Mouse (Mus musculus) liver, embryonic 14.5 days (tissue): ENCODE data around the gene Fahd2a. TPM values are rescaled to one million over a fixed set of nuclear protein-coding genes. Genes with fewer than 3 reads are reported as not detected.

Experiments
- ATAC-seq: fragments of 200-750 bp; cut with Nextera tagmentation; 2 replicates; pipeline ENCODE4 v1.8.0; 2017; ENCODE audit warnings: moderate number of reproducible peaks, mild to moderate bottlenecking, moderate library complexity; ENCODE audit not compliant: insufficient read depth
- DNase-seq, 3 experiments: peaks; one replicate each; pipeline ENCODE4 v3.0.0-alpha.2; 2012 to 2013; ENCODE audit warnings: low read depth in 3 of 3, low spot score in 3 of 3
- H3K27ac ChIP-seq: fragments of 300-500 bp; sonication (generic); 2 replicates; pipeline ENCODE4 v1.5.1; 2014; ENCODE audit warnings: moderate library complexity, mild to moderate bottlenecking, control low read depth, inconsistent platforms
- H3K27me3 ChIP-seq: fragments of 300-500 bp; sonication (generic); 2 replicates; pipeline ENCODE4 v1.6.1; 2014; ENCODE audit warnings: mild to moderate bottlenecking, low read length, moderate library complexity; ENCODE audit not compliant: control insufficient read depth, insufficient read depth
- H3K36me3 ChIP-seq: fragments of 300-500 bp; sonication (generic); replicated peaks from 2 replicates; pipeline ENCODE4 v1.6.1; 2014; ENCODE audit warnings: low read depth; ENCODE audit not compliant: control insufficient read depth, insufficient read depth
- H3K4me1 ChIP-seq, 2 experiments: fragments of 200-500 bp in 1 of 2; fragments of 300-500 bp in 1 of 2; sonication (generic) in 1 of 2; replicated peaks; 2 replicates each; pipeline ENCODE4 v1.6.1; 2012 to 2014; ENCODE audit warnings: antibody characterized with exemption in 1 of 2, inconsistent platforms in 1 of 2, low read length in 1 of 2; ENCODE audit not compliant: control insufficient read depth in 2 of 2, insufficient read depth in 2 of 2
- H3K4me2 ChIP-seq: fragments of 300-500 bp; sonication (generic); 2 replicates; pipeline ENCODE4 v1.6.1; 2014; ENCODE audit warnings: low read depth, mild to moderate bottlenecking, control low read depth, moderate library complexity
- H3K4me3 ChIP-seq, 2 experiments: fragments of 200-500 bp in 1 of 2; fragments of 300-500 bp in 1 of 2; sonication (generic) in 1 of 2; 2 replicates each; pipeline ENCODE4 v1.5.1; 2012 to 2014; ENCODE audit warnings: low read depth in 2 of 2, low read length in 2 of 2, mild to moderate bottlenecking in 2 of 2, control low read depth in 1 of 2, inconsistent platforms in 1 of 2, moderate library complexity in 1 of 2; ENCODE audit not compliant: insufficient read depth in 1 of 2
- H3K9ac ChIP-seq: fragments of 300-500 bp; sonication (generic); replicated peaks from 2 replicates; pipeline ENCODE4 v1.6.1; 2014; ENCODE audit warnings: mild to moderate bottlenecking, control low read depth, moderate library complexity
- H3K9me3 ChIP-seq: fragments of 300-500 bp; sonication (generic); 2 replicates; pipeline ENCODE4 v1.6.1; 2016; ENCODE audit warnings: low read length, mixed read lengths; ENCODE audit not compliant: control insufficient read depth
- CTCF ChIP-seq: IDR thresholded peaks from 2 replicates; pipeline ENCODE4 v1.5.1; 2016; ENCODE audit warnings: antibody characterized with exemption, low read depth, control low read depth
- EP300 ChIP-seq: IDR thresholded peaks from 2 replicates; pipeline ENCODE4 v1.6.1; 2016; ENCODE audit warnings: antibody characterized with exemption, low read depth
- WGBS: fragments of 180-500 bp; shearing (Covaris S2); extraction: QIAGEN DNeasy Blood & Tissue Kit; methylation state at CpG from one replicate; pipeline ENCODE4 v1.1.7; 2014; ENCODE audit not compliant: insufficient replicate concordance; 5-methylcytosine and 5-hydroxymethylcytosine counted together
- polyA plus RNA-seq, 2 experiments: library from polyadenylated mRNA; depleted of rRNA in 1 of 2; stranded (reverse) in 1 of 2; unstranded in 1 of 2; fragments of >200 nt; fragmentation: Nextera tagmentation in 1 of 2; extraction: Ambion mirVana in 1 of 2; gene quantifications; 2 replicates each; pipeline versions ENCODE4 v1.2.1 to v1.2.3; 2012 to 2014

Fahd2a gene
- polyA plus RNA-seq, 2 experiments = 7.9 to 20.0 TPM

DNA sequence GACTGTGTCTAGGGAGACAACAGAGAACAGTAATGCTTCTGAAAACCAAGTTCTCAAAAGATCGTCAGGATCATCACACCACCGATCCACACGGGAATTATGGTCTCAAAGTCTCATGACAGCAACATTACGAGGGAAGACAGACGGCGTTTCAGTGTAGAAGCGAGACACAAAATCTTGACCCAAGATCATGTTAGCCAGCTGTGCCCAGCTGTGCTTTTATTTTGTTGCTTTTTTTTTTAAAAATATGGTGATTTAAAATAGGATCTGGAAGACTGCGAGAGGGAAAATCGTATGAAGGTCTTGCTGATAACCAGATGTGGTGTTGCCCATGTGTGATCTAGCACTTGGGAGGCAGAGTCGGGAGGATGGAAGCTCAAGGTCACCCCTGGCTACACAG, 26.3 kb upstream of the Fahd2a start:
- DNase-seq = no peak
- no peak overlapping the region for H3K4me2 ChIP-seq
- no peaks in the 10 kb centered on the region for H3K9me3 ChIP-seq
- H3K27me3 ChIP-seq = no peaks in the 10 kb centered on the region; the same call in 1 of the 2 replicates
- 78% methylated on average over 10 of the region's 10 CpGs for WGBS
- no peaks in the 10 kb centered on the region for H3K36me3 ChIP-seq
- no peaks in the 10 kb centered on the region for H3K4me1 ChIP-seq
- H3K27ac ChIP-seq = no peak overlapping the region
- TF ChIP-seq EP300 (no peak), CTCF (no peak)
- H3K4me3 ChIP-seq = no peak overlapping the region
- H3K9ac ChIP-seq = no peak overlapping the region
- ATAC-seq = no peak

DNA sequence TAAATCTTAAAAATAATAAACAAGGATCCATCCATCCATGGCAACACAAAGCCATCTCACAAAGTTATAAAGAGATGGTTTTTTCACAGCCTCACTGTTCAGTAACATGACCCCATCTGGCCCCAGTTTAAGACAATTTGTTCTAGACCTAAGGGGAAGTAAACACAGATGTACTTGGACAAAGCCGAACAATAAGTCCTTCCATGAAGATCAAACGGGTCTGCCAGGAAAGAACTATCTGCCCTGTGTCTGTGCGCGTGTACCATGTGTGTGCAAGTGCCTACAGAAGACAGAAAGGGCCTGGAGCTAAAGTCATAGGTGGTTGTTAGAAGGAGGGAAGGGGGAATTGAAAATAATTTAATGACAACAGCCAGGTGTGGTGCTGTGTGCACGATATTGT, 25.8 kb upstream of the Fahd2a start:
- no peak for ATAC-seq
- H3K4me1 ChIP-seq = no peaks in the 10 kb centered on the region

GRCm38 (mm10) chr2:127462314-127462713, 17.9 kb upstream of the Fahd2a start:
- Histone ChIP-seq H3K4me3 (no peak overlapping the region), H3K4me1 (no peaks in the 10 kb centered on the region), H3K9me3 (no peaks in the 10 kb centered on the region), H3K9ac (no peak overlapping the region), H3K36me3 (no peaks in the 10 kb centered on the region), H3K4me2 (no peak overlapping the region), H3K27ac (no peak overlapping the region), H3K27me3 (no peaks in the 10 kb centered on the region)
- TF ChIP-seq CTCF (peak; percentile 94), EP300 (no peak)
- ATAC-seq = peak; percentile 37; the same call in 1 of the 2 replicates
- peak in 2 of 3 experiments; percentile 23 to 25 for DNase-seq
- 9% methylated on average over 8 of the region's 8 CpGs for WGBS

More for the DNA sequence above, 25.8 kb upstream of the Fahd2a start:
- no peaks in the 10 kb centered on the region for H3K9me3 ChIP-seq
- 71% methylated on average over 5 of the region's 5 CpGs for WGBS
- H3K4me3 ChIP-seq = no peak overlapping the region
- no peak overlapping the region for H3K9ac ChIP-seq
- no peak overlapping the region for H3K4me2 ChIP-seq
- H3K27me3 ChIP-seq = no peaks in the 10 kb centered on the region; the same call in 1 of the 2 replicates
- no peak for TF ChIP-seq EP300
- no peaks in the 10 kb centered on the region for H3K36me3 ChIP-seq
- DNase-seq = no peak
- H3K27ac ChIP-seq = no peak overlapping the region

DNA sequence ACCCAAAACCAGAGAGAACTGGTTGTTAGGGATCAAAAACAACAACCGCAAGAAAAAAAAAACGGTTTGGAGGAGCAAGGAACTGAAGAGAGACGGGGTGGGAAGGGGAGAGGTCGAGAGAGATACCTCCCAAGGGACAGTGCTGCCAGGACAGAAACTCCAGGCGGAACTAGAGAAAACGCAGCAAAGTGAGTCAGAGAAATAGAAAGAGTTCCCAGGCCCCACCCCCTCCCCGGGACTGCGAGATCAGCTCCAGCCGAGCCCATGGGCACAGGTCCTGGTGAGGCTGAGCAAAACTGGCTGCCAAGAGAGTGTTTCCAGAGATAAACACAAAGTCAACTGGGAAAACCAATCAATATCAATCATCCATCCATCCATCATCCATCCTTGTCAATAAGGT, 17.0 kb upstream of the Fahd2a start:
- Histone ChIP-seq H3K27me3 (no peaks in the 10 kb centered on the region), H3K9me3 (no peaks in the 10 kb centered on the region), H3K36me3 (no peaks in the 10 kb centered on the region), H3K4me1 (no peaks in the 10 kb centered on the region), H3K4me3 (no peak overlapping the region), H3K27ac (no peak overlapping the region), H3K4me2 (no peak overlapping the region), H3K9ac (no peak overlapping the region)
- 50% methylated on average over 9 of the region's 9 CpGs for WGBS
- DNase-seq = no peak
- TF ChIP-seq EP300 (no peak), CTCF (no peak)
- ATAC-seq = no peak

DNA sequence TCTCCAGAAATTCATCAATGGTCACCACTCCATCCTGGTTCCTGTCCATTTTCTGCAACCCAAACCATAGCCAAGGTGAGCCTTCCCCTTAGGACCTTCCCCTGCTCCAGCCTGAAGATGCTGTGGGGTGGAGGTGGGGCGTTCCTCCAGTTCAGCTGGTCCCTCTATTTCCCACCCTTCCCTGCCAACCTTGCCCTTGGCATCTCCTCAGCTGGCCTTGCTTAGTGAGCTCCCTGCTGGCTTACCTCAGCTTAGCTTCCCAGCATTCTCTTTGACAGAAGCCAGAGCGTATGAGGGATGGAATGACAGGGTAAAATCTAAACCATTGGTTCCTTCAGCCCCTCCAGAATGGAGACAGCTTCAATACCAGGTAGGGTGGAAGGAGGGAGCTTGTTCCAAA, 15.0 kb upstream of the Fahd2a start:
- Histone ChIP-seq H3K36me3 (no peaks in the 10 kb centered on the region), H3K9me3 (no peaks in the 10 kb centered on the region), H3K4me2 (no peak overlapping the region), H3K27me3 (no peaks in the 10 kb centered on the region; the same call in 1 of the 2 replicates), H3K27ac (no peak overlapping the region), H3K4me3 (no peak overlapping the region), H3K4me1 (no peaks in the 10 kb centered on the region), H3K9ac (no peak overlapping the region)
- WGBS = 56% methylated on average over 2 of the region's 2 CpGs
- TF ChIP-seq EP300 (no peak), CTCF (no peak)
- DNase-seq = no peak
- ATAC-seq = no peak
